Mouse (Mus musculus) midbrain, embryonic 13.5 days (tissue): ENCODE measurements around the gene Abhd14a. TPM values are rescaled to one million over a fixed set of nuclear protein-coding genes. Genes with fewer than 3 reads are reported as not detected.
A peak's percentile ranks its signal among the peaks of the same experiment; 100 is the strongest.

Experiments used
- ATAC-seq: fragments of 200-750 bp; cut with Nextera tagmentation; 2 replicates; pipeline ENCODE4 v1.8.0; 2017; ENCODE audit warnings: mild to moderate bottlenecking, moderate TSS enrichment, moderate library complexity
- H3K27ac ChIP-seq: fragments of 300-500 bp; sonication (generic); 2 replicates; pipeline ENCODE4 v1.5.1; 2015; ENCODE audit warnings: inconsistent platforms, mild to moderate bottlenecking, moderate library complexity
- H3K27me3 ChIP-seq: fragments of 300-500 bp; sonication (generic); 2 replicates; pipeline ENCODE4 v1.6.1; 2015; ENCODE audit warnings: mild to moderate bottlenecking, inconsistent platforms
- H3K36me3 ChIP-seq: fragments of 300-500 bp; sonication (generic); 2 replicates; pipeline ENCODE4 v1.6.1; 2015; ENCODE audit warnings: mild to moderate bottlenecking, inconsistent platforms
- H3K4me1 ChIP-seq: fragments of 300-500 bp; sonication (generic); replicated peaks from 2 replicates; pipeline ENCODE4 v1.6.1; 2015; ENCODE audit warnings: inconsistent platforms
- H3K4me2 ChIP-seq: fragments of 300-500 bp; sonication (generic); replicated peaks from 2 replicates; pipeline ENCODE4 v1.6.1; 2015; ENCODE audit warnings: moderate library complexity, mild to moderate bottlenecking, inconsistent platforms
- H3K4me3 ChIP-seq: fragments of 300-500 bp; sonication (generic); replicated peaks from 2 replicates; pipeline ENCODE4 v1.5.1; 2015; ENCODE audit warnings: mild to moderate bottlenecking, inconsistent platforms
- H3K9ac ChIP-seq: fragments of 300-500 bp; sonication (generic); replicated peaks from 2 replicates; pipeline ENCODE4 v1.6.1; 2015; ENCODE audit warnings: mild to moderate bottlenecking, inconsistent platforms
- H3K9me3 ChIP-seq: fragments of 300-500 bp; sonication (generic); 2 replicates; pipeline ENCODE4 v1.6.1; 2016; ENCODE audit warnings: mild to moderate bottlenecking, inconsistent platforms
- WGBS: fragments of 180-500 bp; shearing (Covaris S2); methylation state at CpG from one replicate; pipeline ENCODE4 v1.1.7; 2015; 5-methylcytosine and 5-hydroxymethylcytosine counted together
- polyA plus RNA-seq: library from polyadenylated mRNA; unstranded; fragments of >200 nt; fragmentation: Nextera tagmentation; extraction: Ambion mirVana; gene quantifications from 2 replicates; pipeline ENCODE4 v1.2.1, GENCODE M21; 2015

The Abhd14a gene
- polyA plus RNA-seq, 1 experiment from 2014 or later = 43.0 TPM

DNA sequence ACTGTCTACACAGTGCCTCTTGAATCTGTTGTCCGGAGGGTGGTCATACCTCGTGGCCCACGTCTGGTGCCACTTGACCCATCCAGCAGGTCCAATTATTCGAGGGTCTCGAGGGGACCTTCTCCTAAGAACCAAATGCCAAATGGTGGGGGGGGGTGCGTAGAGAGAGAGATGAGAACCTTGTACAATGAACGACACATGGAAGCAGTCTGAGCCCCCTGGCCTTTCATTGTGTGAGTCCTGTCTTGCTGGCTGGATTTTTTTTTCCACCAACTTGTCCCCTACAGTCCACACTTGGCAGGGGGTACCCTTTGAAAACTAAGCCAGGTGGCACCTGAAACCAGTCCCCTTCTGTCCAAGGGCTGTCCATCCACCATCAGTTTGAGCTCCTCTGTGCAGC, 20.3 kb upstream of the Abhd14a start:
- ATAC-seq = no peak
- no peak overlapping the region for H3K4me3 ChIP-seq
- H3K27me3 ChIP-seq = peaks cover 4% of the 10 kb centered on the region; the same call in 1 of the 2 replicates
- H3K9me3 ChIP-seq = no peaks in the 10 kb centered on the region
- H3K4me1 ChIP-seq = peaks cover 36% of the 10 kb centered on the region
- no peak overlapping the region for H3K27ac ChIP-seq
- peaks cover 18% of the 10 kb centered on the region for H3K36me3 ChIP-seq
- 86% methylated on average over 7 of the region's 7 CpGs for whole genome bisulfite sequencing
- H3K9ac ChIP-seq = no peak overlapping the region
- H3K4me2 ChIP-seq = no peak overlapping the region

DNA sequence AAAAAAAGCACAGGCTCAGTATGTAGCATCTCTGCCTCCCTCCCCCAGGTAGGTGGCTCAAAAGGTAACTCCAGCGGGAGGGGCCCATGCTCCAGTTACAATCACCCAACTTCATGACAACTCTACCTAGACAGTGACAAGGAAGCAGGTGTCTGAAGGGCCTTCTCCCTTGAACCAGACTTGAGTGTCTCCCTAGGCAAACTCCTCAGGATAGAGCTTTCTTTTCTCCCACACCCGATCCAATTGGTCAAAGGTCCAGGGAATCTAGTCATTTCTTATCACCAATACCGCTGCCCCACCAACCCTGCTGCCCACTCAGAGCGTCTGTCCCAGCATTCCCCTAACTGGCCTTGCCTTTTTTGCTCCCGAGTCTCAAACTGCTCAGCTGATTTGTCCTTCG, 19.2 kb upstream of the Abhd14a start:
- Histone ChIP-seq H3K36me3 (peaks cover 28% of the 10 kb centered on the region), H3K9me3 (no peaks in the 10 kb centered on the region), H3K4me1 (peaks cover 34% of the 10 kb centered on the region), H3K4me2 (no peak overlapping the region), H3K9ac (no peak overlapping the region), H3K4me3 (no peak overlapping the region), H3K27me3 (peaks cover 4% of the 10 kb centered on the region; the same call in 1 of the 2 replicates), H3K27ac (no peak overlapping the region)
- no peak for ATAC-seq
- 92% methylated on average over 6 of the region's 6 CpGs for WGBS

DNA sequence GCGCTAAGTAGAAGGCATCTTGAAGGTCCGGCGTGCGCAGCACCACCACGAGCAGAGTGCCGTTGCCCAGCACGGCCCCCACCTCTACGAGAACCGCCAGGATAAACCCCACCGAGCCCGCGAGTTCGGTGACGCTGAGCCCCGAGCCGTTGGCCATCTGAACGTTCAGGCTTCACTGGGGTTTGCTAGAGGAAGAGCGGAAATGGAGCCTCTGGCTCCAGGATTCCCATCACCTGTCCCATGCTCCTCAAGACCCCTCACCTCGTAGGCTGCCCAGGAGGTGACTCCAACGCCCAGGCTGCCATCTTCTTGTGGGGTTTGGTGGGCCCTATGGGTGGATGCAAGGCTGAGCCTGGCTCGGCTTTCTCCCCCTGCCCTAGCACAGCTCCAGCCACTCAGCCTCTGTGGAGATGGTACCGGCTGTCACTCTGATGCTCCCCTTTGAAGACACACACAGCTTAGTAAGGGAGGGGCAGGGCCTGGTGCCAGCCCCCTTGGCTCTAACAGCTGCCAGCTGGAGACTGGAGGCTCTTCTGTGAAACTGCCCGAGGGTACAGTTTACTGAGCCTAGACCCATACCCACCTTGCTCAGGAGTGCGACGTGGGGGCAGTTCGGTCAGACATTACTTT, 18.2 kb upstream of the Abhd14a start, which contains the start of gene Gpr62:
Gene Gpr62, minus strand, starts transcription at position 368 of the 630 bp plus-strand sequence.
- Histone ChIP-seq H3K36me3 (peaks cover 39% of the 10 kb centered on the region), H3K9me3 (no peaks in the 10 kb centered on the region), H3K4me3 (peak within 1 kb of the TSS; percentile 43), H3K4me1 (peaks cover 34% of the 10 kb centered on the region), H3K4me2 (peak within 1 kb of the TSS; percentile 73), H3K27ac (peak within 1 kb of the TSS; percentile 85), H3K9ac (peak within 1 kb of the TSS; percentile 67), H3K27me3 (peaks cover 4% of the 10 kb centered on the region; the same call in 1 of the 2 replicates)
- ATAC-seq = peak; percentile 53
- 30% methylated on average over 26 of the region's 26 CpGs for WGBS

DNA sequence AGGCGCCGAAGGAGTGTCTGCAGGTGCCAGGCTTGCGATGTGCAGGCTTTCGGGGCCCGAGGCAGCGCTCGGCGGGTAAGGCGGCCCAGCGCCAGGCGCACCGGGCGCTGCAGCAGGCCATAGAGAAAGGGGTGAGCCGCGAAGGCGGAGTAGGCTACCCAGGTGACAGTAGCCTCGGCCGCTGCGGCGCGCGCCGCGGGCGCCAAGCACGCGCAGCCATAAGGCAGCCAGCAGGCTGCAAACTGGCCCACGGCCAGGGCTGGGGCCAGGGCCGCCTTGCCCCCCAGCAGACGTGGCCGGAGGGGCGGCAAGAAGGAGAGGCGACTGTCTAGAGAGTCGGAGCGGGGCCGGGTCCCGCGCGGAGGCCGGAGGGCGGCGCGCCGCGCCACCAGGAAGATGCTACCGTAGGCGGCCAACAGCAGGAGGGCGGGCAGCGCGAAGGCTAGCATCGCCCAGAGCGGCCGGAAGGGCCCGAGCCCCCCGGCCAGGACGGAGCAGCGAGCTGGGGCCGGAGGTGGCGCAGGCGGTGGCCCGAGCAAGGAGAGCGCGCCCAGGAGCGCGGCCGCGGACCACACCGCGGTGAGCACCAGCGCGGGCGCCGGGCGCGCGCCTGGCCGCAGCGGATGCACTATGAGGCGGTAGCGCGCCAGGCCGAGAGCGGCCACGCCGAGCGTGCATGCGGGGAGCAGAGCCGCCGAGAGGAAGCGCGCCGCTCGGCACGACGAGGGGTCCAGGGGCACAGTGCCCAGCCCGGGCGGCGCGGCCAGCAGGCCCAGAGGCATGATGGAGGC, 17.5 kb upstream of the Abhd14a start:
- Histone ChIP-seq H3K9ac (peak overlapping the region; percentile 67), H3K36me3 (peaks cover 46% of the 10 kb centered on the region), H3K9me3 (no peaks in the 10 kb centered on the region), H3K27ac (peak overlapping the region; percentile 85), H3K4me1 (peaks cover 41% of the 10 kb centered on the region), H3K4me2 (peak overlapping the region; percentile 73), H3K4me3 (peak overlapping the region; percentile 43), H3K27me3 (peaks cover 4% of the 10 kb centered on the region; the same call in 1 of the 2 replicates)
- WGBS = under 1% methylated on average over 99 of the region's 99 CpGs
- peak; percentile 83 for ATAC-seq

DNA sequence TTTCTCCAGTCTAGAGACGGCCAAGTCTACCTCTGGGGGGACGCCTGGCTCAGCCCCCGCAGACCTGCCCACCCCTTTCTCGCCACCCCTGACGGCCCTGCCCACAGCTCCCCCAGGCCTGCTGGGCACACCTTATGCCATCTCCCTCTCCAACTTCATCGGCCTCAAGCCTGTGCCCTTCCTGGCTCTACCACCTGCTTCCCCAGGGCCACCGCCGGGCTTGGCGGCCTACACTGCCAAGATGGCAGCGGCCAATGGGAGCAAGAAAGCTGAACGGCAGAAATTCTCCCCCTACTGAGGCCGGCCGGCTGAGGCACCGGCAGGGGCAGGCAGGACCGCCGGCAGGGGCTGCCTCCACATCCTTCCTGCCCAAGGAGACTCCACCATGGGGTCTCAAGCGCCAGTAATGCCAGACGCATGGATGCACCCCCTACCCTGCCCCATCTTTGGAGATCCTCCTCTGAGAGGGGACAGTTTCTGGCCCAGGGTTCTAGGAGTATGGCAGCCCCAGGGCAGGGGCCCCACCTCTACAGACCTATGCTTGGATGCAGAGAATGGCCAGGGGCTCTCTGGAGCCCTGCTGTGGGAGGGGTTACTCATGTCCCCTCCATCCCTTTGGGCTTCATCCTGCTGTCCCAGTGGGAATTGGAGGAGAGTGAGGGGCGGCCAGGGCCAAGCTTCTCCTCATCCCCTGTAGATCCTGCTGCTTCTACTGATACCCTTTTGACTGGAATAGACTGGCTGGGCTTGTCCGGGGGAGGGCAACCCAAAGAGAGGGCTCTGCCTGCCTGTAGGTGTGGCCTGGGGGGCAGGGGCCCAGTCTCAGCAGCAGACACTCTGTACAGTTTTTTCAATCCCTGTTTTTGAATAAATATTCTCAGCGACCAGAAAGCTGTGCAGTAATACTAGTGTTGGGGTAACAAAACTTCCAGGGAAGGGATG, 15.9 kb upstream of the Abhd14a start:
- ATAC-seq = no peak
- 81% methylated on average over 21 of the region's 21 CpGs for WGBS
- H3K4me3 ChIP-seq = no peak overlapping the region
- H3K9me3 ChIP-seq = no peaks in the 10 kb centered on the region
- H3K4me1 ChIP-seq = peaks cover 57% of the 10 kb centered on the region
- H3K4me2 ChIP-seq = no peak overlapping the region
- H3K27ac ChIP-seq = no peak overlapping the region
- H3K9ac ChIP-seq = no peak overlapping the region; the same call in 1 of the 2 replicates
- H3K36me3 ChIP-seq = peaks cover 49% of the 10 kb centered on the region
- peaks cover 4% of the 10 kb centered on the region; the same call in 1 of the 2 replicates for H3K27me3 ChIP-seq

DNA sequence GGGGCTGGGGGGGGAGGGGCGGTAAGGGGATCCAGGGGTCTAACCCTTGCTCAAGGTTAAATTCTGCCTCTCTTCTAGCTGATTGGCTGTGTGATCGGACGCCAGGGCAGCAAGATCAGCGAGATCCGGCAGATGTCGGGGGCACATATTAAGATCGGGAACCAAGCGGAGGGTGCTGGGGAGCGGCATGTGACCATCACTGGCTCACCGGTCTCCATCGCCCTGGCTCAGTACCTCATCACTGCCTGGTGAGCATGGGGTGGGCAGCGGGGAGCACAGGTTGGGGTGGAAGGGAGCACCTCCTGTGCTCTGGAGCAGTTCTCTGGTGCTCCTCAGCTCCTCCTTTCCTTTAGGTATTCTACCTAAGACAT, 14.9 kb upstream of the Abhd14a start:
- no peak for ATAC-seq
- Histone ChIP-seq H3K9ac (no peak overlapping the region), H3K4me2 (no peak overlapping the region), H3K36me3 (peaks cover 49% of the 10 kb centered on the region), H3K27me3 (peaks cover 4% of the 10 kb centered on the region; the same call in 1 of the 2 replicates), H3K9me3 (no peaks in the 10 kb centered on the region), H3K4me1 (peaks cover 66% of the 10 kb centered on the region), H3K4me3 (no peak overlapping the region), H3K27ac (no peak overlapping the region)
- WGBS = 90% methylated on average over 12 of the region's 12 CpGs

DNA sequence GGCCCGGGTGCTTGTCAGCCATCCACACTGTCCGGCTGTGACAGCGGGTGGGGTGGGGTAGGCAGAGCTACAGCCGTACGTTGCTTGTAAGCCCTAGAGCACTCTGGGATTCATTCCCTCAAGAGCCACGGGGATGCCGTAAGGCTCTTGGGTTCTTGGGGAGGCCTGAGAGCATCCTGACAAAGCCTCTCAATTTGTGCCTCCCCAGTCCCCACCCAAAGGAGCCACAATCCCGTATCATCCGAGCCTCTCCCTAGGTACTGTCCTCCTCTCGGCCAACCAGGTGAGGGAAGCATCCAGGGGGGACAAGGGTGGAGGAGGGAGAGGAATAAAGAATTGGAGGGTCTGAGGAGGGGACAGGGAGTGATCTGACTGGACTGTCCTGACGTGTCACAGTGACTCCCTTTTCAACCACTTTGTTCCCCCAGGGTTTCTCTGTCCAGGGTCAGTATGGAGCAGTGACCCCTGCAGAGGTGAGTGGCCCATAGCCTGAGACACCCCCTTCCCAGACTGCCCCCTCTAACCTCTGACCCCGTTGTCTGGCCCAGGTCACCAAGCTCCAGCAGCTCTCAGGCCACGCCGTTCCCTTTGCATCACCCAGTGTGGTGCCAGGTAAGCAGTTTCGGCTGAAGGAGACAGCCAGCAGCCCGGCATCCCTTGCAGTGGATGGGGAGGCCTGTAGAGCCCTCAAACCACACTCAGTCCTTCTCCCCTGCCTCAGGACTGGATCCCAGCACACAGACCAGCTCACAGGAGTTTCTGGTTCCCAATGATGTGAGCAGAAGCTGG, 14.4 kb upstream of the Abhd14a start:
- 83% methylated on average over 16 of the region's 16 CpGs for WGBS
- ATAC-seq = no peak
- peaks cover 49% of the 10 kb centered on the region for H3K36me3 ChIP-seq

DNA sequence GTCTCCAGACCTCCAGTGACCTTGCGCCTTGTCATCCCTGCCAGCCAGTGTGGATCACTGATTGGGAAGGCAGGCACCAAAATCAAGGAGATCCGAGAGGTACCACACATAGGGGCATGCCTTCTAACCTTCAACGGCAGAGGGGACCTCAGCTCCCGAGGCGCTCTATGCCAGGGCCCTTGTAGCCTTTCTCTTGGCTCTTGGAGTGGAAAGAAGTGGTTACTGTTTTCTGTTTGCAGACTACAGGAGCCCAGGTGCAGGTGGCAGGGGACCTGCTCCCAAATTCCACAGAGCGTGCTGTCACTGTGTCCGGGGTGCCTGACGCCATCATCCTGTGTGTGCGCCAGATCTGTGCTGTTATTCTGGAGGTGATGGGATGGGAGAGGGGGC, 13.5 kb upstream of the Abhd14a start:
- Histone ChIP-seq H3K4me2 (no peak overlapping the region), H3K27ac (no peak overlapping the region), H3K4me1 (peaks cover 79% of the 10 kb centered on the region), H3K9me3 (no peaks in the 10 kb centered on the region), H3K27me3 (peaks cover 4% of the 10 kb centered on the region; the same call in 1 of the 2 replicates), H3K36me3 (peaks cover 49% of the 10 kb centered on the region), H3K9ac (no peak overlapping the region), H3K4me3 (no peak overlapping the region)
- ATAC-seq = no peak
- 93% methylated on average over 9 of the region's 9 CpGs for WGBS

More for the DNA sequence above, 14.4 kb upstream of the Abhd14a start:
- H3K4me3 ChIP-seq = no peak overlapping the region
- peaks cover 72% of the 10 kb centered on the region for H3K4me1 ChIP-seq
- no peaks in the 10 kb centered on the region for H3K9me3 ChIP-seq
- H3K27ac ChIP-seq = no peak overlapping the region
- no peak overlapping the region for H3K4me2 ChIP-seq
- H3K27me3 ChIP-seq = peaks cover 4% of the 10 kb centered on the region; the same call in 1 of the 2 replicates
- H3K9ac ChIP-seq = no peak overlapping the region

DNA sequence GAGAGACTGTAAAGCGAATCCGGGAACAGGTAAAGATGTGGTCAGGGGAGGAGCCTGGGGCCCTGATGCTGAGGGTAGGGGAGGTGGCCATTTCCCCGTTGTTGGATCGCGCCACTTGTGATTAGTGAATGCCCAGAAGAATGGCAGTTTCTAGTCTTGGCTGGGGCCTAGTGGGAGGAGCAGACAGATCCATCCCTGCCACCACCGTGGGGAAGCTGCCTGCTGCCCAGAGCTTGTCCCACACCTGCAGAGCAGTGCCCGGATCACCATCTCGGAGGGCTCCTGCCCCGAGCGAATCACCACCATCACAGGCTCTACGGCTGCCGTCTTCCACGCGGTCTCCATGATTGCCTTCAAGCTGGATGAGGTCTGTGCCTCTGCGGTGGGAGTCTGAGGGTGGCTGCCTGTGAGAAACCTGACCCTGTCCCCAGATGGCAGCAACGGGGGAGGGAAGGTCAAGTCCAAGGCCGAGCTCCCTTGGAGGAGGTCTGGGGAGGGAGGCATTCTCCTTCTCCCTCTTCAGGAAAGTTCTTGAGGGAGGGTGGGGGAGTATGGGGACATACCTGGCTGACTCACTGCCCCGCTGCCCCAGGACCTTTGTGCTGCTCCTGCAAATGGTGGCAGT, 13.0 kb upstream of the Abhd14a start:
- WGBS = 81% methylated on average over 18 of the region's 18 CpGs
- Histone ChIP-seq H3K9ac (no peak overlapping the region; the same call in 1 of the 2 replicates), H3K9me3 (no peaks in the 10 kb centered on the region), H3K4me1 (peaks cover 79% of the 10 kb centered on the region), H3K36me3 (peaks cover 49% of the 10 kb centered on the region), H3K27me3 (peaks cover 4% of the 10 kb centered on the region; the same call in 1 of the 2 replicates), H3K27ac (no peak overlapping the region), H3K4me2 (no peak overlapping the region), H3K4me3 (no peak overlapping the region)
- no peak for ATAC-seq

DNA sequence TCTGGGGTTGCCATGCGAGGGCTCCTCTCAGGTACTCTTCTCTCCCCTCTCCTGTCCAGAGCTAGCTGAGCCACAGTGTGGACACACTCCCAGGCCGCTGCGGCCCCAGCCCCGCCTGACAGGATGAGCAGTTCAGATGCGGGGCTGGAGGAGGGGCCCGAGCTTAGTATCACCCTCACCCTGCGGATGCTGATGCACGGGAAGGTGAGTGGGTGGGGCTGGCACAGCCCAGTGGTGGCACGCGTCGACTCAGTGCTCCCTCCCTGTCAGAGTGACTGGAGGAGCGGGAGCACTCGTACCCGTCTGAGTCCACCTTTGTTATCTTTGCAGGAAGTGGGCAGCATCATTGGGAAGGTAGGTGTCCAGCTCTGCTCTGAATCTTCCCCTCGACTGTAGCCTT, 12.5 kb upstream of the Abhd14a start:
- no peak for ATAC-seq
- peak overlapping the region; percentile 3; the same call in 1 of the 2 replicates for H3K27ac ChIP-seq
- peaks cover 49% of the 10 kb centered on the region for H3K36me3 ChIP-seq
- H3K4me2 ChIP-seq = no peak overlapping the region
- peaks cover 79% of the 10 kb centered on the region for H3K4me1 ChIP-seq
- no peaks in the 10 kb centered on the region for H3K9me3 ChIP-seq
- H3K4me3 ChIP-seq = no peak overlapping the region
- H3K9ac ChIP-seq = peak overlapping the region; percentile 46
- 84% methylated on average over 15 of the region's 15 CpGs for WGBS
- peaks cover 4% of the 10 kb centered on the region; the same call in 1 of the 2 replicates for H3K27me3 ChIP-seq
